Mouse (Mus musculus): Measurements from ENCODE around the gene Zscan26. TPM values are rescaled to one million over a fixed set of nuclear protein-coding genes. Genes with fewer than 3 reads are reported as not detected.
A peak's percentile ranks its signal among the peaks of the same experiment; 100 is the strongest.

Zscan26 gene
- polyA plus RNA-seq, 1 experiment from 2014 or later, result 23.6 TPM

DNA sequence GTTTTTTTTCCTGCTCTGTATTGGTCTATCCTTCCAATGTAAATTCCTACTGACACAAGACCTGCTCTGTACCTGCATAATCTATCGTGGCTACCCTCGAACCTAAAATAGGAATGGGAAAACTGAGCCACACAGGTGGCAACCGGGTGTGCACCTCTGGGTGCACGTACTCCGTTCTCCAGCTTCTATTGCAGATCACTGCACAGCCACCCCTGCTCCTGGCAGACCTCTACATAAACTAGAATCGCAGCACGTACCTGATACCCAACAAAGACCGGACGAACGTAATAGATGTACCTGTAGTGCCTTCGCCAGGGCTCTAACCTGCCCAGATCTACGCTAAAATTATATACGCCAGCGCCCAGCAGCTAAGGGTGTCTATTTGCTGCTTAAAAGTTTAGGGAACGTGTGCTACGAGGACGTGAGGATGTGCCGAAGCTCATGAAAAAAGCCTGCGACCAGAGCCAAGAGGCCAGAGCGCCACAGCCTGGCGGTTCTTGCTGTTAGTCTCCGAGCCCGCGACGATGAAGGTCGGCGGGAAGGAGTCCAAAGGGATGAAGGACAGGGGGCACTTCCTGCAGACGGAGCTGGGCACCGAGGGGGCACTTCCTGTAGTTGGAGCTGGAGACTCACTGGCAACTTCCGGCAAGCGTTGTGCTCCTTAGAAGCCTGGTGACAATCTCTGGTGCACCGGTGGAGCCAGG is 12.9 kb downstream of the Zscan26 start, which contains the start of gene Pgbd1:
Gene Pgbd1, minus strand, starts transcription at position 556 of the 704 bp plus-strand sequence.
- Histone ChIP-seq H3K27me3 (replicated peaks; ENCODE audit: control insufficient read depth, insufficient read depth, low read length) (no peaks in the 10 kb centered on the region), H3K4me1 (ENCODE audit: control insufficient read depth, insufficient read depth, low read length) (peaks cover 7% of the 10 kb centered on the region), H3K36me3 (ENCODE audit: control insufficient read depth, insufficient read depth, low read length) (no peaks in the 10 kb centered on the region), H3K4me2 (ENCODE audit: low read depth, low read length) (peak within 1 kb of the TSS; percentile 90), H3K9me3 (ENCODE audit: control insufficient read depth, low read length) (no peaks in the 10 kb centered on the region), H3K27ac (ENCODE audit: low read length) (peak within 1 kb of the TSS; percentile 81), H3K4me3 (ENCODE audit: low read length) (peak within 1 kb of the TSS; percentile 58), H3K9ac (ENCODE audit: low read depth, low read length) (peak within 1 kb of the TSS; percentile 78)
- WGBS, result 1% methylated on average over 32 of the region's 32 CpGs
- peak; percentile 95 for ATAC-seq

DNA sequence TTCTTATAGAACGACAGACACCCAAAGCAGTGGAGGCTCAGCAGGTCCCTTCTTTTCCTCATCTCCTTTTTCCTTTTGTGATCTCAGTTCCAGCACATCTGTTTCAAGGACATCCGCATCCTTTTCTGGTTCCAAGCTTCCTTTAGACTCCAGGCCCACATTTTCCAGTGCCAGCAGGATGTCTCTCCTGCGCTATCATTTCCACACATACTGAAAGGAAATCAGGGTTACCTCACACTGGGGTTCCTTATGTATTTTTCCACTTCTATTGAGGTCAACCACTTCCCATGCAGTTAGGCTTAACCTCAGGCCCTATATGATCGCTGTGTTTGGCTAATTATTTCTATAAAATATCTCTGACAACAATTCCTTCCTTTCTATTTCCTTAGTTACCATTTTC is 18.1 kb downstream of the Zscan26 start:
- no peaks in the 10 kb centered on the region for H3K36me3 ChIP-seq (ENCODE audit: control insufficient read depth, insufficient read depth, low read length)
- peaks cover 7% of the 10 kb centered on the region for H3K4me1 ChIP-seq (ENCODE audit: control insufficient read depth, insufficient read depth, low read length)
- WGBS, result 86% methylated on average over 4 of the region's 4 CpGs
- no peaks in the 10 kb centered on the region for H3K27me3 ChIP-seq (replicated peaks; ENCODE audit: control insufficient read depth, insufficient read depth, low read length)
- H3K4me3 ChIP-seq (ENCODE audit: low read length), result no peak overlapping the region
- no peak overlapping the region for H3K27ac ChIP-seq (ENCODE audit: low read length)
- no peaks in the 10 kb centered on the region for H3K9me3 ChIP-seq (ENCODE audit: control insufficient read depth, low read length)
- ATAC-seq, result no peak
- no peak overlapping the region for H3K4me2 ChIP-seq (ENCODE audit: low read depth, low read length)
- H3K9ac ChIP-seq (ENCODE audit: low read depth, low read length), result no peak overlapping the region

DNA sequence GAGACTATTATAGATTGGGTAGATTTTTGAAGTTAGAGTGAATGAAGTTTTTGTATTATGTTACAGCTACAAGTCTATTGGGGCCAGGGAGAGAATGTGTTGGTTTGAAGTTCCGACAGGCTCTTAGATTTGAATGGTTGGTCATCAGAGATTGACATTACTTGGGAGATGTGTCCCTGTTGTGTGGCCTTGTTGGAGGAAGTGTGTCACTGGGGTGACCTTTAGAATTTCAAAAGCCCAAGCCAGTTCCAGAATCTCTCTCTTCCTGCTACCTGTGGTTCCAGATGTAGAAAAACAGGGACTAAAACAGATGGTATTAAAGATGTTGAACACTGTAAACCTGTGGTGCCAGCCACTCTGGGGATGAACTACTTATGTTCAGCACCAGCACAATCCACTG is 25.9 kb downstream of the Zscan26 start:
- Histone ChIP-seq H3K4me1 (ENCODE audit: control insufficient read depth, insufficient read depth, low read length) (no peaks in the 10 kb centered on the region), H3K36me3 (ENCODE audit: control insufficient read depth, insufficient read depth, low read length) (no peaks in the 10 kb centered on the region), H3K27ac (ENCODE audit: low read length) (no peak overlapping the region), H3K4me2 (ENCODE audit: low read depth, low read length) (no peak overlapping the region), H3K4me3 (ENCODE audit: low read length) (no peak overlapping the region), H3K9me3 (ENCODE audit: control insufficient read depth, low read length) (no peaks in the 10 kb centered on the region), H3K27me3 (replicated peaks; ENCODE audit: control insufficient read depth, insufficient read depth, low read length) (no peaks in the 10 kb centered on the region), H3K9ac (ENCODE audit: low read depth, low read length) (no peak overlapping the region)
- no peak for ATAC-seq
- WGBS, result 95% methylated on average over 1 of the region's 1 CpGs

DNA sequence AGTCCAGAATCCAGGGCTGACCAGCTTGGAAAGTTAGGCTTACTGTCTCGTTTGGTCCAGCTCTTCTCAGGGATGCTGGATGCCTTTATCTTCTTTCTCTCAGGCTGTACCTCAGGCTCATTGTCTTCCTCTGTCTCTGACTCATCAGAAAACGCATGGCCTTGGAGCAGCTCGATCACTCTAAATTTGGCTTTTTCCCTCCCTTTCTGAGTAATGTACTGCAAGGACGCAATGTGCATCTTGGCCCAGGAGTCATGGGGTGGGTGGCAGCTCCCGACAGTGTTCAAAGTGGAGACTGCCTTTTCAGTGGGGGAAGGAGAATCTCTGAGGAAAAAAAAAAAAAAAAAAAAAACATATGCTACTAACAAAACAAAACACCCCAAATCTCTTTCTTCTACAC is 30.2 kb downstream of the Zscan26 start:
- no peaks in the 10 kb centered on the region for H3K4me1 ChIP-seq (ENCODE audit: control insufficient read depth, insufficient read depth, low read length)
- no peaks in the 10 kb centered on the region for H3K36me3 ChIP-seq (ENCODE audit: control insufficient read depth, insufficient read depth, low read length)
- no peak for ATAC-seq
- H3K9ac ChIP-seq (ENCODE audit: low read depth, low read length), result no peak overlapping the region
- no peaks in the 10 kb centered on the region for H3K9me3 ChIP-seq (ENCODE audit: control insufficient read depth, low read length)
- no peaks in the 10 kb centered on the region for H3K27me3 ChIP-seq (replicated peaks; ENCODE audit: control insufficient read depth, insufficient read depth, low read length)
- no peak overlapping the region for H3K4me2 ChIP-seq (ENCODE audit: low read depth, low read length)
- H3K27ac ChIP-seq (ENCODE audit: low read length), result no peak overlapping the region
- 68% methylated on average over 5 of the region's 5 CpGs for WGBS
- no peak overlapping the region for H3K4me3 ChIP-seq (ENCODE audit: low read length)

DNA sequence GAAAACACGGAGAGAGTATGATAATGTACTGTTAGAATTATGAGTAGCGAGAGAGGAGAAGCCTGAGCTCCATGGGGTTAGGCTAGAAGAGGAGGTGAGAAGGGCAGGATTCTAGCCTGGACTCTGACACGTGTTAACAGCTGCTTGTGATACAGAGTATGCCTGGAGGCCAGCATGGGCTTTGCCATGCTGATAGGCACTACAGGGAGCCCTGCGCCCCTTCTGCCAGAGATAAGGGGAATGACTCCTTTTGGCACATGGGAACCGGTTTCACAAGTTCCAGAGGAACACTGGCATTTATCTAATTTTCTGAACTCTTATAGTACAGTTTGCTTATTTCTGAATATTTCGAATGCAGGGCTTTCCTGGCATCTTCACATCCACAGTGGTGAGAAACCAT is 34.7 kb downstream of the Zscan26 start:
- Histone ChIP-seq H3K9ac (ENCODE audit: low read depth, low read length) (no peak overlapping the region), H3K4me3 (ENCODE audit: low read length) (no peak overlapping the region), H3K4me2 (ENCODE audit: low read depth, low read length) (no peak overlapping the region), H3K27me3 (replicated peaks; ENCODE audit: control insufficient read depth, insufficient read depth, low read length) (no peaks in the 10 kb centered on the region), H3K9me3 (ENCODE audit: control insufficient read depth, low read length) (no peaks in the 10 kb centered on the region), H3K4me1 (ENCODE audit: control insufficient read depth, insufficient read depth, low read length) (peaks cover 4% of the 10 kb centered on the region; the same call in 1 of the 2 replicates), H3K27ac (ENCODE audit: low read length) (no peak overlapping the region), H3K36me3 (ENCODE audit: control insufficient read depth, insufficient read depth, low read length) (no peaks in the 10 kb centered on the region)
- 44% methylated on average over 6 of the region's 6 CpGs for WGBS
- ATAC-seq, result peak; percentile 93

DNA sequence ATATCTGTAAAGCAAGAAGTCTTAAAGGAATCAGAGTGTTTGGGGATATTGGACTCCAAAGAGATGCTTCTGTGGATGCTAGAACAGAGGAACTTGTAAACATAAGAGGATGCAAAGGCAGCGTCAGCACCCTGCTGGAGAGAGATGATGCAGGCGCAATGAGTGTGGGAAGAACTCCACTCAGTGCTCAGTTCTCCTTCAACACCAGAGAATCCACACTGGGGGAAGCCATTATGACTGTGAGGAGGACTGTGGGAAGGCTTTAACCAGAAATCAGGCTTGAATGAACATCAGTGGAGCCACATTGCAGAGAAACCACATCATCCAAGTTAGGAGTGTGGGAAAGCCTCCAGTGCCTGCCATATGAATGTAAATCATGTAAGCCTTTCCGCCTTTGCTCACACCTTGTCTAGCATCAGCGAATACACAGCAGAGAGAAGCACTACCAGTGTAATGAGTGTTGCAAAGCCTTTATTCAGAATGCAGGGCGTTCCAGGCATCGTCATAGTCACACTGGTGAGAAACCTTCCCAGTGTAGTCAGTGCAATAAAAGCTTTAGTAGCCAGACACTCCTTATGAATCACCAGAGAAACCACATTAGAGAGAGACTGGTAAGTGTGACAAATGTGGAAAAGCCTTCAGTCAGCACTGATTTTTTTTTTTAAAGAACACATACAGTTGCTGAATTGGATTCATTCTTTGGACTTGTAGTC is 36.1 kb downstream of the Zscan26 start:
- no peaks in the 10 kb centered on the region for H3K36me3 ChIP-seq (ENCODE audit: control insufficient read depth, insufficient read depth, low read length)
- H3K27me3 ChIP-seq (replicated peaks; ENCODE audit: control insufficient read depth, insufficient read depth, low read length), result no peaks in the 10 kb centered on the region
- H3K27ac ChIP-seq (ENCODE audit: low read length), result peak overlapping the region; percentile 33
- no peak overlapping the region for H3K4me3 ChIP-seq (ENCODE audit: low read length)
- H3K9me3 ChIP-seq (ENCODE audit: control insufficient read depth, low read length), result no peaks in the 10 kb centered on the region
- ATAC-seq, result peak; percentile 51
- peaks cover 4% of the 10 kb centered on the region; the same call in 1 of the 2 replicates for H3K4me1 ChIP-seq (ENCODE audit: control insufficient read depth, insufficient read depth, low read length)
- H3K9ac ChIP-seq (ENCODE audit: low read depth, low read length), result no peak overlapping the region
- H3K4me2 ChIP-seq (ENCODE audit: low read depth, low read length), result no peak overlapping the region
- WGBS, result 67% methylated on average over 6 of the region's 6 CpGs

- Histone ChIP-seq H3K4me3 (ENCODE audit: low read length) (no peak overlapping the region), H3K9ac (ENCODE audit: low read depth, low read length) (no peak overlapping the region), H3K27ac (ENCODE audit: low read length) (peak overlapping the region; percentile 65; the same call in 1 of the 2 replicates), H3K9me3 (ENCODE audit: control insufficient read depth, low read length) (no peaks in the 10 kb centered on the region), H3K4me2 (ENCODE audit: low read depth, low read length) (no peak overlapping the region), H3K27me3 (replicated peaks; ENCODE audit: control insufficient read depth, insufficient read depth, low read length) (no peaks in the 10 kb centered on the region), H3K4me1 (ENCODE audit: control insufficient read depth, insufficient read depth, low read length) (peaks cover 4% of the 10 kb centered on the region; the same call in 1 of the 2 replicates), H3K36me3 (ENCODE audit: control insufficient read depth, insufficient read depth, low read length) (no peaks in the 10 kb centered on the region)
- 89% methylated on average over 2 of the region's 2 CpGs for WGBS
- ATAC-seq, result no peak
Observed at GRCm38 (mm10) chr13:21415750-21416149, 37.8 kb downstream of the Zscan26 start.

- WGBS, result 63% methylated on average over 4 of the region's 4 CpGs
Observed at GRCm38 (mm10) chr13:21415266-21415665, 38.3 kb downstream of the Zscan26 start.

More at GRCm38 (mm10) chr13:21415266-21415665, 38.3 kb downstream of the Zscan26 start:
- no peak for ATAC-seq
- Histone ChIP-seq H3K27ac (ENCODE audit: low read length) (peak overlapping the region; percentile 41), H3K4me1 (ENCODE audit: control insufficient read depth, insufficient read depth, low read length) (peaks cover 4% of the 10 kb centered on the region; the same call in 1 of the 2 replicates), H3K4me2 (ENCODE audit: low read depth, low read length) (peak overlapping the region; percentile 19; the same call in 1 of the 2 replicates), H3K4me3 (ENCODE audit: low read length) (no peak overlapping the region), H3K9ac (ENCODE audit: low read depth, low read length) (no peak overlapping the region), H3K9me3 (ENCODE audit: control insufficient read depth, low read length) (no peaks in the 10 kb centered on the region), H3K36me3 (ENCODE audit: control insufficient read depth, insufficient read depth, low read length) (no peaks in the 10 kb centered on the region), H3K27me3 (replicated peaks; ENCODE audit: control insufficient read depth, insufficient read depth, low read length) (no peaks in the 10 kb centered on the region)

Data from intestine, embryonic 16.5 days (tissue).